Mouse (Mus musculus) ovary, postnatal 10 days (tissue): ENCODE measurements around the gene Tcea3.

Experiments
- DNase-seq: peaks from one replicate; pipeline ENCODE4 v3.0.0; 2022; ENCODE audit warnings: low spot score

Tcea3 gene

GRCm38 (mm10) chr4:136247729-136248463 lies at the start of gene Tcea3:
TSS of gene Tcea3 (plus strand) at chr4:136247729.
- no peak for DNase-seq

- DNase-seq: no peak
These were observed 48.7 kb upstream of the Tcea3 start for GRCm38 (mm10) chr4:136198846-136199245.

GRCm38 (mm10) chr4:136199562-136200292 lies 47.8 kb upstream of the Tcea3 start:
- no peak for DNase-seq

- DNase-seq: peak; percentile 67
These were observed 45.0 kb upstream of the Tcea3 start for GRCm38 (mm10) chr4:136202509-136202908.

GRCm38 (mm10) chr4:136204775-136205174 lies 42.8 kb upstream of the Tcea3 start:
- DNase-seq: no peak

- peak; percentile 86 for DNase-seq
These were observed 41.3 kb upstream of the Tcea3 start, which contains the start of gene Asap3 for GRCm38 (mm10) chr4:136206033-136206893. TSS of gene Asap3 (plus strand) at chr4:136206365.

- no peak for DNase-seq
These were observed 40.6 kb upstream of the Tcea3 start for GRCm38 (mm10) chr4:136206943-136207342.

- no peak for DNase-seq
These were observed 36.6 kb upstream of the Tcea3 start for GRCm38 (mm10) chr4:136210931-136211330.

GRCm38 (mm10) chr4:136213629-136214028 lies 33.9 kb upstream of the Tcea3 start:
- no peak for DNase-seq

- no peak for DNase-seq
These were observed 32.7 kb upstream of the Tcea3 start for GRCm38 (mm10) chr4:136214828-136215227.

- no peak for DNase-seq
These were observed 32.0 kb upstream of the Tcea3 start for GRCm38 (mm10) chr4:136215576-136215975.

GRCm38 (mm10) chr4:136217063-136217462 lies 30.5 kb upstream of the Tcea3 start:
- DNase-seq: no peak

- peak; percentile 58 for DNase-seq
These were observed 28.8 kb upstream of the Tcea3 start for GRCm38 (mm10) chr4:136218595-136219214.

GRCm38 (mm10) chr4:136220133-136220775 lies 27.3 kb upstream of the Tcea3 start:
- DNase-seq: no peak

- no peak for DNase-seq
These were observed 23.8 kb upstream of the Tcea3 start for GRCm38 (mm10) chr4:136223549-136224239.

GRCm38 (mm10) chr4:136224240-136224559 lies 23.3 kb upstream of the Tcea3 start:
- no peak for DNase-seq

- DNase-seq: no peak
These were observed 22.7 kb upstream of the Tcea3 start for GRCm38 (mm10) chr4:136224677-136225460.

- no peak for DNase-seq
These were observed 20.1 kb upstream of the Tcea3 start for GRCm38 (mm10) chr4:136227408-136227807.

- no peak for DNase-seq
These were observed 18.9 kb upstream of the Tcea3 start for GRCm38 (mm10) chr4:136228640-136229039.

GRCm38 (mm10) chr4:136238669-136239068 lies 8.9 kb upstream of the Tcea3 start:
- no peak for DNase-seq
